Mouse (Mus musculus) E14TG2a.4 (cell line): ENCODE measurements at regions not wholly inside any gene's neighbourhood (a gene's known extent, or its start where the extent isn't known, plus 50 kb on each side); places are given as distances from the start of the nearest gene placed in this dataset.

Experiments
- CTCF ChIP-seq: conservative IDR thresholded peaks from 2 replicates; pipeline ENCODE4 v1.5.1; 2014; ENCODE audit warnings: low read length
- NANOG ChIP-seq: IDR thresholded peaks from 2 replicates; pipeline ENCODE4 v1.6.1; 2014; ENCODE audit warnings: borderline replicate concordance, low read length, mixed read lengths
- POU5F1 ChIP-seq: IDR thresholded peaks from 2 replicates; pipeline ENCODE4 v1.6.1; 2014; ENCODE audit warnings: low read length, borderline replicate concordance

DNA sequence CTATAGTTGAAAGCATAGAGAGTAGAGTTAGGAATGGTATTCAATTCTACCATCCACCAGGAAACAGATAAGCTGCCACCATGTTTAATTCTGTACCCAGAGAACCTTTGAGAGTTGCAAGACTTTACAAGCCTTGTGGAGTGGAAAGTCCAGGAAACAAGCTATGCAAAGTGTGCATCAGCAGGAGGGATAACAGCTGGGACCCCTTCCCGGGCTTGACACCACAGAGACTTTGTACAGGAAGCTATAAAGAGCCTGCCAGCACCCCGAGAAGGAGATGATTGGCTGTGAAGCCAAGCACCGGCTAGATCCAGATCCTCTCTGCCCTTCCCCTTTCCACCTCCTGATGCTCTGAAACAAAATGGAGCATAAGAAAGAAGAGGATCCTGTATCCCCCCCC lies 188.8 kb downstream of the Sp3 start:
- TF ChIP-seq CTCF (no peak), NANOG (no peak), POU5F1 (no peak)
